Mouse (Mus musculus): Measurements from ENCODE around the gene Tbc1d32.
A peak's percentile ranks its signal among the peaks of the same experiment; 100 is the strongest.

The Tbc1d32 gene

DNA sequence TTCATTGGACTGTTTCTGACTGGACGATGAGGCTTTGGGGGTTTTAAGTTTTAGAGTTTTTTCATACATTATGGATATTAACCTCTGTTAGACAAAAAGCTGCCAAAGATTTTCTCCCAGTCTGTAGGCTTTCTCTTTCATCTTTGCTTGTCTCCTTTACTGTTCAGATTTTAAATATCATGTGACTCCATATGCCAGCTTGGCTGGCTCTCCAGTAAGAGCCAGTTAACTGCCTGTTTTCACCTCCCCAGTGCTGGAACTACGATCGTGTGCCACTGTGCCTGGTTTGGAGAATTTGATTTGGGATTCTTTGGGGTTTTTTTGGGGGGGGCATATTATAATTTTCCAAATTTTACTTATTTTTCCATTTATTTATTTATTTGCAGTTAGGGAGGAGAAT lies 79.6 kb downstream of the Tbc1d32 start:
- no peak overlapping the region for H3K4me3 ChIP-seq (replicated peaks; ENCODE audit: low read length)
- no peaks in the 10 kb centered on the region for H3K9me3 ChIP-seq (ENCODE audit: low read length)
- TF ChIP-seq POU5F1 (IDR thresholded peaks at IDR 0.05; ENCODE audit: borderline replicate concordance, low read length) (no peak), NANOG (IDR thresholded peaks at IDR 0.05; ENCODE audit: borderline replicate concordance, low read length) (no peak), CTCF (conservative IDR thresholded peaks at IDR 0.05; ENCODE audit: low read length) (no peak)
- H3K27me3 ChIP-seq (ENCODE audit: insufficient read depth, low read length) = no peaks in the 10 kb centered on the region
- H3K36me3 ChIP-seq (ENCODE audit: insufficient read depth, low read length) = no peaks in the 10 kb centered on the region
- H3K4me1 ChIP-seq (replicated peaks; ENCODE audit: low read depth, low read length) = no peaks in the 10 kb centered on the region

GRCm38 (mm10) chr10:56137191-56137590 lies 91.3 kb downstream of the Tbc1d32 start:
- TF ChIP-seq NANOG (IDR thresholded peaks at IDR 0.05; ENCODE audit: borderline replicate concordance, low read length) (no peak), CTCF (conservative IDR thresholded peaks at IDR 0.05; ENCODE audit: low read length) (no peak), POU5F1 (IDR thresholded peaks at IDR 0.05; ENCODE audit: borderline replicate concordance, low read length) (no peak)
- Histone ChIP-seq H3K27me3 (ENCODE audit: insufficient read depth, low read length) (no peaks in the 10 kb centered on the region), H3K4me1 (replicated peaks; ENCODE audit: low read depth, low read length) (no peaks in the 10 kb centered on the region), H3K36me3 (ENCODE audit: insufficient read depth, low read length) (no peaks in the 10 kb centered on the region), H3K4me3 (replicated peaks; ENCODE audit: low read length) (no peak overlapping the region), H3K9me3 (ENCODE audit: low read length) (no peaks in the 10 kb centered on the region)

GRCm38 (mm10) chr10:56129642-56130041 lies 98.8 kb downstream of the Tbc1d32 start:
- TF ChIP-seq NANOG (IDR thresholded peaks at IDR 0.05; ENCODE audit: borderline replicate concordance, low read length) = no peak
- no peak for TF ChIP-seq CTCF (conservative IDR thresholded peaks at IDR 0.05; ENCODE audit: low read length)
- TF ChIP-seq POU5F1 (IDR thresholded peaks at IDR 0.05; ENCODE audit: borderline replicate concordance, low read length) = no peak
- Histone ChIP-seq H3K36me3 (ENCODE audit: insufficient read depth, low read length) (no peaks in the 10 kb centered on the region), H3K4me3 (replicated peaks; ENCODE audit: low read length) (no peak overlapping the region), H3K27me3 (ENCODE audit: insufficient read depth, low read length) (no peaks in the 10 kb centered on the region), H3K9me3 (ENCODE audit: low read length) (no peaks in the 10 kb centered on the region), H3K4me1 (replicated peaks; ENCODE audit: low read depth, low read length) (no peaks in the 10 kb centered on the region)

GRCm38 (mm10) chr10:56126972-56127371 lies 101.5 kb downstream of the Tbc1d32 start:
- no peaks in the 10 kb centered on the region for H3K36me3 ChIP-seq (ENCODE audit: insufficient read depth, low read length)
- H3K4me1 ChIP-seq (replicated peaks; ENCODE audit: low read depth, low read length) = no peaks in the 10 kb centered on the region
- no peak overlapping the region for H3K4me3 ChIP-seq (replicated peaks; ENCODE audit: low read length)
- no peaks in the 10 kb centered on the region for H3K9me3 ChIP-seq (ENCODE audit: low read length)
- TF ChIP-seq POU5F1 (IDR thresholded peaks at IDR 0.05; ENCODE audit: borderline replicate concordance, low read length) (no peak), CTCF (conservative IDR thresholded peaks at IDR 0.05; ENCODE audit: low read length) (0 out of 2 replicates have a peak, but pooled peaks have one; percentile 14)
- H3K27me3 ChIP-seq (ENCODE audit: insufficient read depth, low read length) = no peaks in the 10 kb centered on the region

DNA sequence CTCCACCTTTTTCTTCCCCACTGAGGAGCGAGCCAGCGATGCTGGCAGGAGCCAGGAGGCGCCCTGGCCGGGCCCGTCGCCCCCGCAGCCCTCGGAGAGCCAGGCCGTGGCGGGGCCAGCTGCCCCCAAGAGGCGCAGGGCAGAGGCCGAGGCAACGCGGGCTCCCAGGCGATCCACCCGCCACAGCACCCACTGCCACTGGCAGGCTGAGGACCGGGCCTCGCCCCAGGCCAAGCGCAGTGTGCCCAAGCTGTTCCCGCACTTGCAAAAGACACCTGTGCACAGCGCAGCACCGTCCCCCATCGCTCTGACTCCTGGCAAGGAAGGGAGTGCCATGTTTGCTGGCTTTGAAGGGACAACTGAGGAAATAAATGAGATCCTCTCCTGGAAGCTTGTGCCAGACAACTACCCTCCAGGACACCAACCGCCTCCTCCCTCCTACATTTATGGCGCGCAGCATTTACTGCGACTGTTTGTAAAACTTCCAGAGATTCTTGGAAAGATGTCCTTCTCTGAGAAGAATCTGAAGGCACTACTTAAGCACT lies 112.8 kb downstream of the Tbc1d32 start:
- H3K27me3 ChIP-seq (ENCODE audit: insufficient read depth, low read length) = no peaks in the 10 kb centered on the region

GRCm38 (mm10) chr10:56114951-56115635 lies 113.4 kb downstream of the Tbc1d32 start:
- Histone ChIP-seq H3K27me3 (ENCODE audit: insufficient read depth, low read length) (no peaks in the 10 kb centered on the region), H3K4me3 (replicated peaks; ENCODE audit: low read length) (peak overlapping the region; percentile 82), H3K4me1 (replicated peaks; ENCODE audit: low read depth, low read length) (peaks cover 4% of the 10 kb centered on the region; the same call in 1 of the 2 replicates), H3K9me3 (ENCODE audit: low read length) (no peaks in the 10 kb centered on the region), H3K36me3 (ENCODE audit: insufficient read depth, low read length) (no peaks in the 10 kb centered on the region)
- TF ChIP-seq CTCF (conservative IDR thresholded peaks at IDR 0.05; ENCODE audit: low read length) (no peak), POU5F1 (IDR thresholded peaks at IDR 0.05; ENCODE audit: borderline replicate concordance, low read length) (no peak), NANOG (IDR thresholded peaks at IDR 0.05; ENCODE audit: borderline replicate concordance, low read length) (no peak)

More for the DNA sequence above, 112.8 kb downstream of the Tbc1d32 start:
- Histone ChIP-seq H3K4me1 (replicated peaks; ENCODE audit: low read depth, low read length) (peaks cover 4% of the 10 kb centered on the region; the same call in 1 of the 2 replicates), H3K4me3 (replicated peaks; ENCODE audit: low read length) (peak overlapping the region; percentile 82), H3K36me3 (ENCODE audit: insufficient read depth, low read length) (no peaks in the 10 kb centered on the region), H3K9me3 (ENCODE audit: low read length) (no peaks in the 10 kb centered on the region)
- no peak for TF ChIP-seq CTCF (conservative IDR thresholded peaks at IDR 0.05; ENCODE audit: low read length)
- no peak for TF ChIP-seq NANOG (IDR thresholded peaks at IDR 0.05; ENCODE audit: borderline replicate concordance, low read length)
- no peak for TF ChIP-seq POU5F1 (IDR thresholded peaks at IDR 0.05; ENCODE audit: borderline replicate concordance, low read length)

GRCm38 (mm10) chr10:56106996-56107334 lies 121.5 kb downstream of the Tbc1d32 start:
- Histone ChIP-seq H3K36me3 (ENCODE audit: insufficient read depth, low read length) (no peaks in the 10 kb centered on the region), H3K4me1 (replicated peaks; ENCODE audit: low read depth, low read length) (peaks cover 6% of the 10 kb centered on the region), H3K27me3 (ENCODE audit: insufficient read depth, low read length) (no peaks in the 10 kb centered on the region), H3K9me3 (ENCODE audit: low read length) (no peaks in the 10 kb centered on the region; the same call in 1 of the 2 replicates), H3K4me3 (replicated peaks; ENCODE audit: low read length) (no peak overlapping the region)
- TF ChIP-seq NANOG (IDR thresholded peaks at IDR 0.05; ENCODE audit: borderline replicate concordance, low read length) (no peak), POU5F1 (IDR thresholded peaks at IDR 0.05; ENCODE audit: borderline replicate concordance, low read length) (no peak), CTCF (conservative IDR thresholded peaks at IDR 0.05; ENCODE audit: low read length) (no peak)

DNA sequence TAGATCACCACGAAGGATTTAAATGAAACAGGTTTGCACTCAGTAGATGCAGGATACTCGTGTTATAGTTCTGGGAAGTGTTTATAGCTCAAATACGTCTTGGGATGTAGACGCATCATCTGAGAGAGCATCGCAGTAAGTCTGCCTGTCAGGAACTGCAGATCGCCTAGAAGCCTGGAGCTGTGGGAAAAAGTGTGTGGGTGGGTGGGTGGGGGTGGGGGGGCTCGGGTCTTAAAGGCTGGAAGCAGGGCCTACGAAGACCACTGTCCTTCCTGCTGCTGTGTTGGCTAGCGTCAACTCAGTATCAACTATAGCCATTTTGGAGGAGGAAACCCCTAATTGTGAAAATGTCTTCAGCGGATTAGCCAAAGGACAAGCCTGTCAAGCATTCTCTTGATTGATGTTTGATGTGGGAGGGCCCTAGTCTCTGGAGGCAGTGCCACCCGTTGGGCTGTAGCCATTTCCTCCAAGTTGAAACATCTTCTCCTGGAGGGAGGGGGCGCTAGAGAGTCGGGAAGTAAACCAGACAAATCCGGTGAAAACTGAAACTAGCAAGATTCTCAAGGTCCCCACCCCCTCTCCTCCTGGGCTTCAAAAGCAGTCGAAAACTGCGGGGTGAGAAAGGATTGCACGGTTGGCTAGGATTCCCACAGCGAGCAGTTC lies 122.0 kb downstream of the Tbc1d32 start, which contains the start of gene Msl3l2:
TSS of gene Msl3l2 (plus strand) at position 585 of the 663 bp plus-strand sequence.
- H3K4me3 ChIP-seq (replicated peaks; ENCODE audit: low read length) = no peak within 1 kb of the TSS
- H3K36me3 ChIP-seq (ENCODE audit: insufficient read depth, low read length) = no peaks in the 10 kb centered on the region
- no peaks in the 10 kb centered on the region for H3K27me3 ChIP-seq (ENCODE audit: insufficient read depth, low read length)
- TF ChIP-seq NANOG (IDR thresholded peaks at IDR 0.05; ENCODE audit: borderline replicate concordance, low read length) (no peak), CTCF (conservative IDR thresholded peaks at IDR 0.05; ENCODE audit: low read length) (peak; percentile 55), POU5F1 (IDR thresholded peaks at IDR 0.05; ENCODE audit: borderline replicate concordance, low read length) (no peak)
- peaks cover 6% of the 10 kb centered on the region for H3K4me1 ChIP-seq (replicated peaks; ENCODE audit: low read depth, low read length)
- H3K9me3 ChIP-seq (ENCODE audit: low read length) = no peaks in the 10 kb centered on the region; the same call in 1 of the 2 replicates
